Mouse (Mus musculus): ENCODE measurements around the gene Supt4a. TPM values are rescaled to one million over a fixed set of nuclear protein-coding genes. Genes with fewer than 3 reads are reported as not detected.

Supt4a gene
- polyA plus RNA-seq, 1 experiment from 2014 or later = 166 TPM

DNA sequence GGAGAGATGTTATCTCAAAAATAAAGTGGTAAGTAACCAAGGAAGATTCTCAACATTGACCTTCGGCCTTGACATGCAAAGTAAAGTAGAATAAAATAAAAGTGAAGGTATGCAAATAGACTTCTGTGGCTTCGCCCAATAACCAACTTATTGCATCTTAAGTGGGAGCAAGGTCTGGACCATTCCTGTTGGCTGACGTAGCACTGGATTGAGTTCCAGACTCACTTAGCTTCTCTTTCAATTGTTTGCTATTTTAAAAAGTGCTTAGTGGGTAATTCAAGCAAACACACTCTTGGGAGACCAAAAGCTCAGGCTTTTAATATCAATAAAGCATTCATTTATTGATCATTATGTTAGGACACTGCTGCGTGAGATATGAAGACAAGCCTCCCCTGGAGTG, 39.2 kb upstream of the Supt4a start:
- no peak overlapping the region for H3K4me3 ChIP-seq (ENCODE audit: low read depth, low read length)
- no peaks in the 10 kb centered on the region for H3K9me3 ChIP-seq (ENCODE audit: low read length)
- H3K36me3 ChIP-seq (ENCODE audit: insufficient read depth, low read length) = no peaks in the 10 kb centered on the region
- no peak for TF ChIP-seq EP300 (IDR thresholded peaks at IDR 0.05)
- no peak overlapping the region for H3K4me2 ChIP-seq (replicated peaks; ENCODE audit: low read depth, low read length)
- DNase-seq (ENCODE audit: low spot score) = peak; percentile 55
- peak; percentile 44; the same call in 1 of the 2 replicates for ATAC-seq
- WGBS = 53% methylated on average over 4 of the region's 4 CpGs
- H3K27me3 ChIP-seq (replicated peaks; ENCODE audit: insufficient read depth, low read length) = no peaks in the 10 kb centered on the region
- no peaks in the 10 kb centered on the region; the same call in 1 of the 2 replicates for H3K4me1 ChIP-seq (ENCODE audit: insufficient read depth, low read depth, low read length)
- no peak overlapping the region for H3K27ac ChIP-seq (ENCODE audit: low read length)
- H3K9ac ChIP-seq (replicated peaks; ENCODE audit: low read depth) = no peak overlapping the region

DNA sequence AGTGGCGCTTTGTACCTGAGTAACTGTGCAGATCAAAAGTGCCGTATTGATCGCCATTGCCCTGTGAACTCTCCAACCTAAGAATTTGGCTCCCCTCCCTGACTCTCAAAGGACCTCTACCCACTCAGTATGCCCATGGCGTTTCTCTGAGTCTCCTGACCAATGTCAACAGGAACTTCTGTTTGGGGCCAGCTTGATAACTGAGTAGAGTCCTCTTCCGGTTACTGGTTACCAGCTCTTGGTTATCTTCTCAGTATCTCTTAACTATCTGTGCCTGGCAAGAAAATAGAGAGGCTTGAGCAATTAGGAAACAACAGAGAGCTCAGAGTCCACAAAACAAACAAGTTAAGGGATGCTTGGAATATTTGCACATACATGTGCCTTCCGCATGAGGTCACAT, 36.2 kb upstream of the Supt4a start:
- Histone ChIP-seq H3K4me1 (ENCODE audit: insufficient read depth, low read depth, low read length) (no peaks in the 10 kb centered on the region; the same call in 1 of the 2 replicates), H3K27me3 (replicated peaks; ENCODE audit: insufficient read depth, low read length) (no peaks in the 10 kb centered on the region), H3K4me3 (ENCODE audit: low read depth, low read length) (no peak overlapping the region), H3K9me3 (ENCODE audit: low read length) (no peaks in the 10 kb centered on the region), H3K27ac (ENCODE audit: low read length) (no peak overlapping the region), H3K4me2 (replicated peaks; ENCODE audit: low read depth, low read length) (no peak overlapping the region), H3K36me3 (ENCODE audit: insufficient read depth, low read length) (no peaks in the 10 kb centered on the region), H3K9ac (replicated peaks; ENCODE audit: low read depth) (no peak overlapping the region)
- TF ChIP-seq CTCF (IDR thresholded peaks at IDR 0.05) = no peak
- no peak for TF ChIP-seq EP300 (IDR thresholded peaks at IDR 0.05)
- DNase-seq (ENCODE audit: low spot score) (no peak), ATAC-seq (no peak)
- 66% methylated on average over 6 of the region's 6 CpGs for WGBS

DNA sequence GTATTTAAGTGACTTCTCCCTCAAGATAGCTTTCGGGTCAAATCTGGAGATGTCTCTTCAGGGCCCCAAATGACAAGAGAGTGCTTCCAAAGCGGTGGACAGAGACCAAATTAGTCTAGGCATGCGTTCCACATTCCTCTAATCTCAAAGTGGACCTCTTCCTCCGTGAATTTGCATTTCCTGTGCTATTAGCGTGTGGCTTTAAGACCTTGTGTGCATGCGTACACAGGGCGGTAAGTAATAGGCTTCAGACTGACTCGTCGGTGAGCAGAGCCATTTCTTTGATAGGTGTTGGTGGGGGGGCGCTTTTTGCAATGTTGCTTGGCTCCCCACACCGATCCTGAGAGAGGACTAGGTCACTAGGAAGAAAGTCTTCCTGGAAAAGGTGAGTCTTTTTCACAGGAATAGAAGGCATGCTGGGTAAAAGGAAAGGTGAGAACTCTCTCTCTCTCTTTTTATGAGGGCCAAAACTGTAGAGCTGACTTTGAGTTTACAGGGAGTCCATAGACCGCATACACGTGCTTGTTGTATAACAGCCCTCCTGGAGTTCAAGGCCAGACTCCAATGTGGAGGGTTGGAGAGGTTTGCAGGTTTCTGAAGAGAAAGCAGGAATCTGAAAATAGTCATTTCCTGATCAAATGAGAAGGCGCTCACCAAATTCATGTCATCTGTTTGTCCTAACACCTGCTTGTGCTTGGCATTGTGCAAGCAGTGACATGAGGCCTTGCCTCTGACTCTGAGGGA, 35.3 kb upstream of the Supt4a start:
- H3K27me3 ChIP-seq (replicated peaks; ENCODE audit: insufficient read depth, low read length) = no peaks in the 10 kb centered on the region
- H3K27ac ChIP-seq (ENCODE audit: low read length) = peak overlapping the region; percentile 7; the same call in 1 of the 2 replicates
- DNase-seq (ENCODE audit: low spot score) (no peak), ATAC-seq (no peak)
- H3K36me3 ChIP-seq (ENCODE audit: insufficient read depth, low read length) = no peaks in the 10 kb centered on the region
- H3K4me3 ChIP-seq (ENCODE audit: low read depth, low read length) = no peak overlapping the region
- no peaks in the 10 kb centered on the region; the same call in 1 of the 2 replicates for H3K4me1 ChIP-seq (ENCODE audit: insufficient read depth, low read depth, low read length)
- TF ChIP-seq CTCF (IDR thresholded peaks at IDR 0.05) (no peak), EP300 (IDR thresholded peaks at IDR 0.05) (no peak)
- WGBS = 56% methylated on average over 14 of the region's 14 CpGs
- no peak overlapping the region for H3K4me2 ChIP-seq (replicated peaks; ENCODE audit: low read depth, low read length)
- no peaks in the 10 kb centered on the region for H3K9me3 ChIP-seq (ENCODE audit: low read length)
- no peak overlapping the region for H3K9ac ChIP-seq (replicated peaks; ENCODE audit: low read depth)

DNA sequence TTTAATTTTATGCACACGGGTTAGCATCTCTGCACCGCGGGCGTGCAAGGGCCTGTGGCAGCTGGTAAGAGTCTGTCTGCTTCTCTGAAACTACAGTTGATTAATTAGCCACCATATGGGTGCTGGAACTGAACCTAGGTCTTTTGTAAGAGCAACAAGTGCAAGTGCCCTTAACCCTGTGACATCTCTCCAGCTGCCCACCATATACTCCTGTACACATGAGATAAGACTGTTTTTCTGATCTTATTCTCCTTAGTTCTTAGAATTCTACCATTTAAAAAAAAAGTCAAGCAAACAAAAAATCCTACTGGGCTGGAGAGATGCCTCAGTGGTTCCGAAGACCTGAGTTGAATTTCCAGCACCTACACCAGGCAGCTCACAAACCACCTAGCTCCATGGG, 33.7 kb upstream of the Supt4a start:
- Histone ChIP-seq H3K27me3 (replicated peaks; ENCODE audit: insufficient read depth, low read length) (no peaks in the 10 kb centered on the region), H3K9ac (replicated peaks; ENCODE audit: low read depth) (no peak overlapping the region), H3K4me3 (ENCODE audit: low read depth, low read length) (no peak overlapping the region), H3K4me2 (replicated peaks; ENCODE audit: low read depth, low read length) (no peak overlapping the region), H3K4me1 (ENCODE audit: insufficient read depth, low read depth, low read length) (no peaks in the 10 kb centered on the region), H3K9me3 (ENCODE audit: low read length) (no peaks in the 10 kb centered on the region), H3K27ac (ENCODE audit: low read length) (no peak overlapping the region), H3K36me3 (ENCODE audit: insufficient read depth, low read length) (no peaks in the 10 kb centered on the region)
- 67% methylated on average over 5 of the region's 5 CpGs for WGBS
- ATAC-seq = no peak
- no peak for DNase-seq (ENCODE audit: low spot score)
- no peak for TF ChIP-seq EP300 (IDR thresholded peaks at IDR 0.05)
- no peak for TF ChIP-seq CTCF (IDR thresholded peaks at IDR 0.05)

DNA sequence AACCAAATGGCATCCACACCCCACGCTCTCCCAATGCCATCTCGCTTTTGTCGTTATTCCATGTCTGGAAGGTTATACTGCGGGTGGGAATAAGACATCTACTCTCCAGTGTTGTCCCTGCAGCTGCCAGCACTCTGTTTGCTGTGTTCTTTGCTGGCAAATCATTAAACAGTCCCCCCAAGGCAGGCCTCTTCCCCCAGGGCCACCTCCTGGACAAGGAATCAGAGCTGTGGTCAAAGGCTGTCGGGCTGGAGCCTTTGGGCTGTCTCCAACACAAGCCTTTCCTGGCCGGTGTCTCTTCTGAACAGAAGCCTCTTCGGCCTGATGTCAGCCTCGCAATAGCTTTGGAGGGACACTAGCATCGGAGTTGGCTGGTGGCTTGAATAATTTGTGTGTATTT, 33.1 kb upstream of the Supt4a start:
- H3K27ac ChIP-seq (ENCODE audit: low read length) = no peak overlapping the region

DNA sequence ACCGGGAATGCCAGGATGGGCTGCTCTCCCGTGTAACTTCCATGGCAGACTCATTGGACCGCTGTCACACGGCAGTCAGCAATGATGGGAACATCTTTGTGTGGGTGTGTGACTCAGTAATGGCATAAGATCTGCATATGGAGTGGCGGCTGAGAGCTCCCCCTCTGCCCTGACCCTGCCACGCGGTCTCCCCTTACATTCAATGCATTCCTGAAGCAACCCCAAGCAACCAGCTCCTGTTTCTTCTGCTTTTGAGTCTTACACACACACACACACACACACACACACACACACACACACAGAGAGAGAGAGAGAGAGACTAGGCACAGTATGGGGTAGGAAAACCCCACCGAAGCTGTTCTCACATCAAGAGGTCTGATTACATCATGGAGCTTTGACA, 29.8 kb upstream of the Supt4a start:
- TF ChIP-seq EP300 (IDR thresholded peaks at IDR 0.05) (no peak), CTCF (IDR thresholded peaks at IDR 0.05) (no peak)
- no peaks in the 10 kb centered on the region for H3K9me3 ChIP-seq (ENCODE audit: low read length)
- DNase-seq (ENCODE audit: low spot score) = peak; percentile 15
- H3K27me3 ChIP-seq (replicated peaks; ENCODE audit: insufficient read depth, low read length) = no peaks in the 10 kb centered on the region
- H3K27ac ChIP-seq (ENCODE audit: low read length) = no peak overlapping the region
- no peak overlapping the region for H3K9ac ChIP-seq (replicated peaks; ENCODE audit: low read depth)
- no peak overlapping the region for H3K4me3 ChIP-seq (ENCODE audit: low read depth, low read length)
- H3K36me3 ChIP-seq (ENCODE audit: insufficient read depth, low read length) = no peaks in the 10 kb centered on the region
- ATAC-seq = no peak
- WGBS = 37% methylated on average over 8 of the region's 8 CpGs
- no peaks in the 10 kb centered on the region for H3K4me1 ChIP-seq (ENCODE audit: insufficient read depth, low read depth, low read length)
- H3K4me2 ChIP-seq (replicated peaks; ENCODE audit: low read depth, low read length) = no peak overlapping the region

More for the DNA sequence above, 33.1 kb upstream of the Supt4a start:
- H3K9me3 ChIP-seq (ENCODE audit: low read length) = no peaks in the 10 kb centered on the region
- no peaks in the 10 kb centered on the region for H3K36me3 ChIP-seq (ENCODE audit: insufficient read depth, low read length)
- H3K4me1 ChIP-seq (ENCODE audit: insufficient read depth, low read depth, low read length) = no peaks in the 10 kb centered on the region
- H3K9ac ChIP-seq (replicated peaks; ENCODE audit: low read depth) = no peak overlapping the region
- H3K4me3 ChIP-seq (ENCODE audit: low read depth, low read length) = no peak overlapping the region
- H3K27me3 ChIP-seq (replicated peaks; ENCODE audit: insufficient read depth, low read length) = no peaks in the 10 kb centered on the region
- 55% methylated on average over 9 of the region's 9 CpGs for WGBS
- ATAC-seq (no peak), DNase-seq (ENCODE audit: low spot score) (no peak)
- TF ChIP-seq EP300 (IDR thresholded peaks at IDR 0.05) (no peak), CTCF (IDR thresholded peaks at IDR 0.05) (no peak)
- no peak overlapping the region for H3K4me2 ChIP-seq (replicated peaks; ENCODE audit: low read depth, low read length)
